Mouse (Mus musculus): ENCODE results near the gene Gstk1.
A peak's percentile ranks its signal among the peaks of the same experiment; 100 is the strongest.

Gene Gstk1

GRCm38 (mm10) chr6:42245711-42246353 lies at the start of gene Gstk1:
TSS of gene Gstk1 (plus strand) at chr6:42245935.
- DNase-seq, result peak; percentile 75 to 84

DNA sequence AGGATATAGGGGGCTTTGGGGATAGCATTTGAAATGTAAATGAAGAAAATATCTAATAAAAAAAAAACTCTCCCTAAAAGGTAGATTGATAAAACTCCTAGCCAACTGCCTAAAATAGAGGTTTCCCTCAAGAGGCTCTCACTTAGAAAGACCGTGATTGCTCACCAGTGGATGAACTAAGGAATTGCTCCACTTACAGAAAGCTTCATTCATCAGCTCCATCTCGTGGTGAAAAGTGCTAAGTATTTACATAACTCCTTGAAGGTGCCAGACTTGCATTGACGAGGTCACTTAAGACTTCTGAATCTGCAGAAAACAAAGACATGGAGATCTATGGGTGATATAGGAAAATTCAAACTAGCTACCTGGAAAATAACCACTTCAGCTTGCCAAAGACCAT lies 48.0 kb upstream of the Gstk1 start:
- no peak for DNase-seq

DNA sequence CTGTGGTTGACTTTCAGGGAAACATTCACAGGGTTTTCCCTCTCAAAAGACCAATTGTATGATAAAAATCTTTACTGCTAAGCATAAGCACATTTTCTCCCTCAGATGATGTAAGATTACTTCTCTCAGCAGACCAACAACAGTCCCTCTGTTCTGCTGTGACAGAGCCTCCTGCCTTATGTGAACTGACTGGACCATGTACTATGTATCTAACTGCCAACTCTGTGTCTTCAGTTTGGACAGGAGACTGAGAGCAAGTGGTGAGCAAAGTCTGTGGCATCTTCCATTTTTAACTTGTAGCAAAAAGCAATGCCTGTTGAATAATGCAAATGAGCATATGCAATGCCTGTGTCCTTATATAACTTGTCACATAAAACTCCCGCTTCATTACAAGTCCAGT lies 46.2 kb upstream of the Gstk1 start:
- no peak for DNase-seq

DNA sequence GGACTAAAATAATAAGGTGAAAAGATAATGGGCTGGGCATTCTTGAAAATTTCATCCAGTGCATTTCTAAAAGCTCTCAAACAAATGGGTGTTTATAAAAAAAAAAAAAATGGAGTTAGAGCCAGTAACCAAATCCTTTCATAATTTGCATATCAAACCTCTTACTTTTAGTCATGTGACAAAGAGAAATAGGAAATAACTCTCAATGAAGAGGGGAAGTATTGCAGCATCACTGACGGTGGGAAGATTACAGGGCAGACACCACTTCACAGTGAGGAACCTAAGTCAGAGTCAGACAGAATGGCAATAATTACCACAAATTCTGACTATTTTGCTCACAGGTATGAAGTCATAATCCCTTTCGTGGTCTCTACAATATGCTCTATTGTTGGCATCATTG lies 30.7 kb upstream of the Gstk1 start, which contains the start of gene Tas2r144:
Gene Tas2r144 (plus strand): TSS at position 301 of the 400 bp plus-strand sequence.
- no peak for DNase-seq

DNA sequence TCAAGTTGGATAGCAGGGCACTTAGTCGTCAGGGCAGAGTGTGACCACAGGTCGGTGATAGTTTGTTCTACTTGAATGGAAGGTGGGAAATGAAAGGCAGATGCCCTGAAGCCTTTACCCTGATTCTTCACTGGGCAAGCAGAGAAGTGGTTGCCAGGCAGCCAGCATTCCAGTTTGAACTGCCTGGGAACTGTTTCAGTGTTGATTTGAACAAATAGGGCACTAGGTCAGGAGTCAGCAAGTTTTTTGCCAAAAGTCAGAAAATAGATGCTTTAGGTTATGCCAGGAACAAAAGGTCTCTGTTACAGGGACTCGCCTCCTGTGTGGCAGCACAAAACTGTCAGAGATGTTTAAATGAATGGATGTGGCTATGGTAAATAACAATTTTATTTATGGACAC lies 23.4 kb upstream of the Gstk1 start:
- peak in 1 of 2 experiments; percentile 8 for DNase-seq

DNA sequence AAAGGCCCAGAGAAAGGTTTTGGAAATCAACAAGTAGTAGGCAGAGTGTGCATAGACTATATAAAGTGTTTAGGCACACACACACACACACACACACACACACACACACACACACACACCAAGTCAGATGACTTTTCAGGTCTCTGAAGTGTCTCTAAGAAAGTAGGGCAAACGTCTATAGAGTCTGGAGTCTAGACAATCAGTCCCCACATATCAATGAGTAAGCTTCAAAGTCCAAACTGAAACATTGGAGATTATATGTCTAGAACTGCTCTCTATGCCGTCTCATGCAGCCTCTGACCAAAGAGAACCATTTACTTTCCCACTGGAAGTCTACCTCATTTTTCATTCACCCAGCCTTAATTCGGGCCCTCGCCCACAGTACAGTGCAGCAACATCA lies 20.7 kb upstream of the Gstk1 start:
- DNase-seq, result no peak

GRCm38 (mm10) chr6:42227240-42228101 lies 18.3 kb upstream of the Gstk1 start:
- DNase-seq, result peak; percentile 62 to 83

DNA sequence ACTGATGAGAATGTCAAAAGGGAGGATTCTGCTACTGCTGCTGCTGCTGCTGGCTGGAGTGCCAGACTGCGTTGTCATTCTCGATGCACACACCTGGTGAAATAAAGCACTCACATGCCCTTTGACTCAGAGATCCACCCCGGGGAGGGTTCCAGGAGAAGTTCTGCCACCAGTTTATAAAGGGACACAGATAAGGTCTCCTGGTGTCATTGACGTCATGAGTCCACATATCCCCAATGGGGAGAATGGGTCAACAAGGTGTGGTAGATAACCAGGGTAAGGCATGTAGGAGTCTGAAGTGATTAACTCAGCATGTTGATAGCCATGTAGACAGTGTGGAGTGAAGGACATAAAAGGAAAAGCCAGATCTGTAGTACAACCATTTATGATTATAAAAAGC lies 16.1 kb upstream of the Gstk1 start:
- DNase-seq, result no peak

DNA sequence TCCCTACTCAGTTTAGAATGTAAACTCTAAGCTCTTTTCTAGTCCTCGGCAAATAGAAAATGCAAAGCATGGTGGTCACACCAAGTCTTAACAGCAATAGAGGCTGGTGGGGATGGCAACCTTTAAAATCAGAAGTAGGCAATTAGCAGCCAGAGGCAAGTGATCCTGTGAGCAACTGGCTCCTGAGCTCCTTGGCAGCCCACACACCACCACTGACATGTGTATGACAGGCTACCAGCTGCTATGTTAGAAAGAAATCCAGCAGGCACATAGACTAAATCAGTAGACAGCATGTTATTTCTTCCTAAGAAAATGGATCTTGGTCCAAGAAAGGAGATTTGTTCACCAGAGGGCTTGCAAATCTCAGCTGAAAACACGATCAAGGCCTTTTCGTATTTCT lies 14.5 kb upstream of the Gstk1 start:
- DNase-seq, result no peak

DNA sequence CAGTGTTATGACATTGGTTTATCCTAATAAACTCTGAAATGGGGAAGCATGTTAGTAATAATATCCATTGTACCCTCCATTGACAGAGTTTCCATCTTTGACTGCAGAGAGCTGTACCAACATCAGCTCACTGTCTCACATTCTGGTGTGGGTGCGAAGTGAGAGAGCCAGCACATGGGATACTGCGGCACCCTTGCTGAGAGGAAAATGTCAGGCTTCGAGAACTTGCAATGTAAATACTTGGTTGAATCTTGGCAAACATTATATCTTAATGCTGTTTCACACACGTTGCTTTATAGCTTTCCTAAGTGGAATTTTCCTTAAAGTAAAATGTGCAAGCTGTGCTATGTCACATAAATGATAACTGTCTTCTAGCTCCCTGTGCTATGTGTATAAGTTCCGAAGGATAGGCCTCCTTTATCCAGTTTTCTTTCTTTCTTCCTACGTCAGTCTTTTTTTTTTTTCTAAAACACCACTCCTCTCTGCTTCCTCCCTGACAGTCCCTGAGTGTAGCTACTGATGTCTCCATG lies 8.4 kb upstream of the Gstk1 start:
- no peak for DNase-seq

- DNase-seq, result no peak
Observed at GRCm38 (mm10) chr6:42241311-42242045, 4.3 kb upstream of the Gstk1 start.

DNA sequence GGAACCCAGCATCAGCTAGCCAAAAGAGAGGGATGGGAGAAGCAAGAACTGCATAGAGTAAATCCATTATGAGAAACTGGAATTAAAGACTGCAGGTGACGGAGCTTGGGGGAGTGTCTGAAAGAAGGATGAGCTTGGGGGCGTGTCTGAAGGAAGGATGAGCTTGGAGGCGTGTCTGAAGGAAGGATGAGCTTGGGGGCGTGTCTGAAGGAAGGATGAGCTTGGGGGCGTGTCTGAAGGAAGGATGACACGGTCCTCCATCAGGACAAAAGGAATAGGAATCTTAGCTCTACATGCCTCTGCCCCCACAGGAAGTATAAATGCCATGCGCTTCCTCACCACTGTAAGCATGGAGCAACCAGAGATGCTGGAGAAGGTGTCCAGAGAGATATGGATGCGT lies 1.4 kb downstream of the Gstk1 start:
- no peak for DNase-seq

DNA sequence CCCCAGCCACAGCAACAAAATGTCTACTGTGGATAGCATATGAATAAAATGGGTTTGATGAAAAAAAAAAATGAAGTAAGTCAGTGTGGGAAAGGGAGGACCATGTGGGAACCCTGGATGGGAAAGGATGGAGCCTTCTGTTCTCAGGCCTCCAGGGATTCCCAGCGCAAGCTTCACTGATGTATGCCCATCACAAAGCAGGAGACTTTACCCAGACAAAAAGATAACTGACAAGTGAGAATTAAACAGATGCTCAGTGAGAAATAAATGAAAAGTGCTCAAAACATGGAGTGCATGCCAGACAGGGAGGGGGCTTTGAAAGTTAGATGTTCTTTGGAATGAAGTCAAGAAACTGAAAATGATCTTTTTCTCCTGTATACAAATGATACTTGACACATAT lies 2.2 kb downstream of the Gstk1 start:
- no peak for DNase-seq

GRCm38 (mm10) chr6:42251791-42252190 lies 6.1 kb downstream of the Gstk1 start:
- DNase-seq, result no peak

- DNase-seq, result no peak
Observed at GRCm38 (mm10) chr6:42253103-42253502, 7.4 kb downstream of the Gstk1 start.

DNA sequence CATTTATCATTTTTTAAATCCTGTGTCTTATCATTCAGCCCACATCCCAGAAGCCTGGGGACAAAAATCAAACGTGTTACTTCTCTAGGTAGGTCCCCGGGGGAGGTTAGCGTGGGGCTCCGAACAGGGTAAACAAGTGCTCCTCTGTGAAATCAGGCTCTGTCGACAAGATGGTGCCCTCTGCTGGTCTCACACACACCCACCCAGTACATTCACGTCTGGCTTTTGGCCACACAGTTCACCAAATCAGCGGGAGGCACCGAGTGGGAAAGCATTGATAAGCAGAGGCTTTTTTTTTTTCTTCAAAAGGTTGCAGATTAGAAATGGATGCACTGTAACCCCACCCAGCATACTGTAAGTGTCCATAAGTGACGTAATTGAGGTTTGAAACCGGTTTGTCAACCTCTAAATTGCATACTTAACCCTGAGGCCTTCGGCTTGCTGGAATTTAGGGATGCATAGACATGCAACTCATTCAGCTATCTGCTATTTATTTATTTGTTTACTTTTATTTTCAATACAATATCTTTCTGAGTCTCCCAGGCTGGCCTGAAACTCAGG lies 11.6 kb downstream of the Gstk1 start:
- peak in 1 of 2 experiments; percentile 61 for DNase-seq

GRCm38 (mm10) chr6:42260430-42260829 lies 14.7 kb downstream of the Gstk1 start:
- no peak for DNase-seq

- no peak for DNase-seq
Observed at GRCm38 (mm10) chr6:42261524-42262170, 15.9 kb downstream of the Gstk1 start, which contains the start of gene Tmem139. TSS of gene Tmem139 (plus strand) at chr6:42261970.

GRCm38 (mm10) chr6:42264626-42265312 lies 19.0 kb downstream of the Gstk1 start, which contains the start of gene Casp2:
TSS of gene Casp2 (plus strand) at chr6:42264985.
- DNase-seq, result peak; percentile 98 to 99

- DNase-seq, result peak in 1 of 2 experiments; percentile 11
Observed at GRCm38 (mm10) chr6:42265391-42266330, 19.9 kb downstream of the Gstk1 start.
